Mouse (Mus musculus): ENCODE results near the gene Hsd17b11. TPM values are rescaled to one million over a fixed set of nuclear protein-coding genes. Genes with fewer than 3 reads are reported as not detected.

The Hsd17b11 gene
- total and polyA plus RNA-seq, 3 experiments: 9.4 to 25.8 (median 15.3) TPM

GRCm38 (mm10) chr5:104006811-104007210, 14.9 kb downstream of the Hsd17b11 start:
- DNase-seq (ENCODE audit: extremely low read depth): no peak
- no peaks in the 10 kb centered on the region for H3K27me3 ChIP-seq (replicated peaks)
- TF ChIP-seq RAD21 (IDR thresholded peaks at IDR 0.05; ENCODE audit: low read depth, low read length): no peak
- no peak for TF ChIP-seq MYC (IDR thresholded peaks at IDR 0.05; ENCODE audit: low read depth, low read length)
- TF ChIP-seq CHD2 (IDR thresholded peaks at IDR 0.05; ENCODE audit: low read length): no peak
- TF ChIP-seq POLR2A (IDR thresholded peaks at IDR 0.05; ENCODE audit: low read depth, low read length): no peak
- TF ChIP-seq KAT2A (IDR thresholded peaks at IDR 0.05; ENCODE audit: insufficient replicate concordance, low read length): no peak
- TF ChIP-seq UBTF (IDR thresholded peaks at IDR 0.05; ENCODE audit: low read depth, low read length): no peak
- no peak for TF ChIP-seq ETS1 (conservative IDR thresholded peaks at IDR 0.05; ENCODE audit: low read depth, low read length)
- TF ChIP-seq MEF2A (IDR thresholded peaks at IDR 0.05; ENCODE audit: borderline replicate concordance, low read depth, low read length): no peak
- H3K4me2 ChIP-seq (ENCODE audit: insufficient read depth, low read depth, poor library complexity, severe bottlenecking): no peak overlapping the region
- H3K9me3 ChIP-seq (replicated peaks; ENCODE audit: low read length): no peaks in the 10 kb centered on the region
- dilution Hi-C loops (cut with MboI; ENCODE audit: extremely low pct_ligation_motif_present, extremely low pct_unique_long_range_greater_than_20kb, low sequenced_read_pairs) (no loop called here), in situ Hi-C loops (cut with MboI; ENCODE audit: low pct_ligation_motif_present, low pct_unique_long_range_greater_than_20kb, low sequenced_read_pairs) (no loop called here)
- H3K4me1 ChIP-seq (ENCODE audit: control insufficient read depth in 1 of 2, insufficient read depth in 2 of 2): no peaks in the 10 kb centered on the region
- peaks cover 10 to 54% of the 10 kb centered on the region in 2 experiments for H3K36me3 ChIP-seq (replicated peaks in 1 of 2; ENCODE audit: control insufficient read depth in 1 of 2, insufficient read depth in 1 of 2, low read length in 1 of 2)
- no peak overlapping the region for H3K9ac ChIP-seq (ENCODE audit: insufficient read depth, low read depth)
- H3K79me2 ChIP-seq (replicated peaks; ENCODE audit: control insufficient read depth, extremely low read depth, insufficient read depth, poor library complexity, severe bottlenecking): no peaks in the 10 kb centered on the region
- H3K4me3 ChIP-seq (replicated peaks in 1 of 3; ENCODE audit: low read depth in 2 of 3, low read length in 2 of 3, poor library complexity in 1 of 3): no peak overlapping the region
- H3K27ac ChIP-seq (ENCODE audit: insufficient read depth, low read depth): no peak overlapping the region

DNA sequence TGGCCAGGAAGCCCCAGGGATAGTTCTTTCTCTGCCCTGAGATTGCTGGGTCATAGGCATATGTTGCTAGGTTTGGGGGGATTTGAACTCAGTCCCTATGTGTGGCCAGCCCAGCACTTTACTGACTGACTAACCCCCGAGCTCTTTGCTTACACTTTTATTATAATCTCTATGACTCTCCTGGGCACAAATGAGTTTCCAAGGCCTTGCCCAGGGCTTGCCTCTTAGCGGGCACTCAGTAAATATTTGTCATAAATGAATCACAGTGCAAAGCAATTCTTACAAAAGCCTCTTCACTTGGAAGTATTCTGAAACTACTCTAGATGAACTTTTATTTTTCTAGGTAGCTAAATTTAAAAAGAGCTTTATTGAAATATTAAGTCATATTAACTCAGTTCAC, 17.8 kb downstream of the Hsd17b11 start:
- Histone ChIP-seq H3K9me3 (replicated peaks; ENCODE audit: low read length) (no peaks in the 10 kb centered on the region), H3K9ac (ENCODE audit: insufficient read depth, low read depth) (no peak overlapping the region), H3K4me2 (ENCODE audit: insufficient read depth, low read depth, poor library complexity, severe bottlenecking) (no peak overlapping the region), H3K4me1 (ENCODE audit: control insufficient read depth in 1 of 2, insufficient read depth in 2 of 2) (no peaks in the 10 kb centered on the region), H3K27me3 (replicated peaks) (no peaks in the 10 kb centered on the region), H3K4me3 (replicated peaks in 1 of 3; ENCODE audit: low read depth in 2 of 3, low read length in 2 of 3, poor library complexity in 1 of 3) (no peak overlapping the region), H3K79me2 (replicated peaks; ENCODE audit: control insufficient read depth, extremely low read depth, insufficient read depth, poor library complexity, severe bottlenecking) (no peaks in the 10 kb centered on the region), H3K27ac (ENCODE audit: insufficient read depth, low read depth) (no peak overlapping the region), H3K36me3 (replicated peaks in 1 of 2; ENCODE audit: control insufficient read depth in 1 of 2, insufficient read depth in 1 of 2, low read length in 1 of 2) (peaks cover 10 to 53% of the 10 kb centered on the region in 2 experiments)
- in situ Hi-C loops (cut with MboI; ENCODE audit: low pct_ligation_motif_present, low pct_unique_long_range_greater_than_20kb, low sequenced_read_pairs): no loop called here
- DNase-seq (ENCODE audit: extremely low read depth): no peak
- TF ChIP-seq NELFE (IDR thresholded peaks at IDR 0.05; ENCODE audit: low read depth, low read length) (no peak), PAX5 (IDR thresholded peaks at IDR 0.05; ENCODE audit: low read length) (no peak), NRF1 (IDR thresholded peaks at IDR 0.05; ENCODE audit: low read depth, low read length) (no peak), ZMIZ1 (IDR thresholded peaks at IDR 0.05; ENCODE audit: low read depth, low read length) (no peak), TBP (conservative IDR thresholded peaks at IDR 0.05; ENCODE audit: low read depth, low read length) (no peak), POLR2AphosphoS2 (IDR thresholded peaks at IDR 0.05; ENCODE audit: low read depth, low read length) (no peak), JUND (conservative IDR thresholded peaks at IDR 0.05; ENCODE audit: low read depth, low read length) (no peak), SIN3A (IDR thresholded peaks at IDR 0.05; ENCODE audit: low read length) (no peak), RAD21 (IDR thresholded peaks at IDR 0.05; ENCODE audit: low read depth, low read length) (no peak), ELF1 (IDR thresholded peaks at IDR 0.05; ENCODE audit: low read depth, low read length) (no peak), USF1 (IDR thresholded peaks at IDR 0.05; ENCODE audit: low read depth, low read length) (no peak), CHD1 (IDR thresholded peaks at IDR 0.05; ENCODE audit: low read depth, low read length) (no peak), UBTF (IDR thresholded peaks at IDR 0.05; ENCODE audit: low read depth, low read length) (no peak), IRF4 (IDR thresholded peaks at IDR 0.05; ENCODE audit: low read depth, low read length) (no peak), USF2 (conservative IDR thresholded peaks at IDR 0.05; ENCODE audit: low read depth, low read length) (no peak), CHD2 (IDR thresholded peaks at IDR 0.05; ENCODE audit: low read length) (no peak), ZNF384 (IDR thresholded peaks at IDR 0.05; ENCODE audit: low read depth, low read length) (no peak), POLR2A (IDR thresholded peaks at IDR 0.05; ENCODE audit: low read depth, low read length) (no peak), TCF12 (IDR thresholded peaks at IDR 0.05; ENCODE audit: low read depth, low read length) (no peak), MAX (IDR thresholded peaks at IDR 0.05; ENCODE audit: low read length) (no peak)
- dilution Hi-C loops (cut with MboI; ENCODE audit: extremely low pct_ligation_motif_present, extremely low pct_unique_long_range_greater_than_20kb, low sequenced_read_pairs): no loop called here

All from CH12.LX (cell line).